Mouse (Mus musculus): Measurements from ENCODE around the gene Cdx2. TPM values are rescaled to one million over a fixed set of nuclear protein-coding genes. Genes with fewer than 3 reads are reported as not detected.

Cdx2 gene
- total RNA-seq (2023): not detected

GRCm38 (mm10) chr5:147306638-147307397 lies at the start of gene Cdx2:
TSS of gene Cdx2 (minus strand) at chr5:147307270.

GRCm38 (mm10) chr5:147322183-147322582 lies 15.1 kb upstream of the Cdx2 start, which contains the start of gene Urad:
TSS of gene Urad (minus strand) at chr5:147322440.

GRCm38 (mm10) chr5:147269926-147270672 lies 37.0 kb downstream of the Cdx2 start, which contains the start of gene Pdx1:
TSS of gene Pdx1 (plus strand) at chr5:147269959.

Other genes with a start within 250 kb of the Cdx2 start
- 10 to 100 TPM; 20.8 to 22.7 TPM for gene Lnx2, start 230.7 kb downstream of the Cdx2 start, total RNA-seq (2023)
- 100 to 1,000 TPM; 114 to 116 TPM for gene Polr1d, start 230.2 kb downstream of the Cdx2 start, total RNA-seq (2023)
- gene Gsx1, start 118.6 kb downstream of the Cdx2 start, total RNA-seq (2023): not detected
- gene Pdx1, start 37.3 kb downstream of the Cdx2 start, total RNA-seq (2023): not detected
- not detected for gene Urad, start 15.2 kb upstream of the Cdx2 start, total RNA-seq (2023)
- gene Flt3, start 93.2 kb upstream of the Cdx2 start, total RNA-seq (2023): 1 to 10 TPM; 1.0 to 1.4 TPM
- 100 to 1,000 TPM; 363 to 386 TPM for gene Pan3, start 122.9 kb upstream of the Cdx2 start, total RNA-seq (2023)

All from T-cell, adult 66 days (primary cell).